Mouse (Mus musculus): Measurements from ENCODE around the gene Mdh2.

DNA sequence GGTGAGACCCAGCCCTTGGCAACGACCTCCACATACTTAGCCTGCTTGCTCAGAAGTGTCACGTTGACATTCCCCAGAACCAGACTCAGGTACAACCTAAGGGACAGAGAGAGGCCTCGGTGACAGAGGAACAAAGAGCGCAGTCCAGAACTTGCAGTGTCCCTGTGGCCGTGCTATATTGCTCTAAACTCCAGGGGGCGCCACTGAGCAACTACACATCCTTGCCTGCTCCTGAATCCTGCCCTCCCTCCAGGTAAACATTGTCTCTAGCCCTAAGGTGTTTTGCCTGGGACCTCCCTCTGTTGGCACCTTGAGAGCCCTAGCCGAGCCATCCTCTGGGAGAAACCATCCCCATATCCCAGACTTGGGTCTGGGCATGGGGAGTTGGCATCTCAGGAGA lies 41.1 kb upstream of the Mdh2 start:
- TF ChIP-seq ZC3H11A (IDR thresholded peaks at IDR 0.05; ENCODE audit: borderline replicate concordance, low read depth, low read length), result no peak
- TF ChIP-seq ZNF384 (IDR thresholded peaks at IDR 0.05; ENCODE audit: low read depth, low read length), result no peak
- TF ChIP-seq CHD2 (IDR thresholded peaks at IDR 0.05; ENCODE audit: low read depth, low read length), result no peak
- no peak for TF ChIP-seq HCFC1 (IDR thresholded peaks at IDR 0.05; ENCODE audit: borderline replicate concordance, insufficient read depth, low read length)

Data from ES-E14 (cell line).